Mouse (Mus musculus): ENCODE results near the gene Nav1.

Gene Nav1

DNA sequence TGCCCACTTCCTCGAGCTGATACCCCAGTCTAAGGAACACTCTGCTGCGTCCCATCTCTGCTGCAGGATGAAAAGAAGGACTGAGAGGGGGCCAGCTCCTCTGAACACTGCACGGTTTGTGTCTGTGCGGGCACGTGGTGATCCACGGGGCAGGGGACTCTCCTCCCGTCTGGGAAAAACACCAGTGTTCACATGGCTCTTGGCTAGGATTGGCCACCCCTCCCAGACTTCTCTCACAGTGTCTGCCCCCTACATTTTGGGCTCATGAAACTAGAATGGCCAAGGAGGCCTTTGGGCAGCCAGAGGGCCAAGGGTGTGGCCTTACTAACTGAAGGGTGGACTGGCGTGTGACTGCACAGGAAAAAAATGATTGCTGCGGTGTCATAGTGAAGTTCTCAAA, 125.4 kb downstream of the Nav1 start:
- no peak for DNase-seq

- no peak for DNase-seq
These were observed 126.3 kb downstream of the Nav1 start for GRCm38 (mm10) chr1:135480815-135481214.

DNA sequence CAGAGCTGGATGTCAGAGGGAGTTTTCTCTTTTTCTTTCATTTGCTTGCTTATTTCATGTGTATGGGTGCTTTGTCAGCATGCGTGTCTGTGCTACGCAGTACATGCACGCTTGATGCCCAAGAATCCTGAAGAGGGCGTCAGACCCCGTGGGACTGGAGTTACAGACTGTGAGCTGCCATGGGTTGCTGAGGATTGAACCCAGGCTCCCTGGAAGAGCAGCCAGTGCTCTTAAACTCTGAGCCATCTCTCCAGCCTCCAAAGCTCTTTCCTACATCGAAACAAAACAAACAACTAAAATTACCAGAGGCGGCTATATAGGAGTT, 131.6 kb downstream of the Nav1 start:
- no peak for DNase-seq

GRCm38 (mm10) chr1:135474861-135475570, 132.1 kb downstream of the Nav1 start:
- peak; percentile 32 for DNase-seq

DNA sequence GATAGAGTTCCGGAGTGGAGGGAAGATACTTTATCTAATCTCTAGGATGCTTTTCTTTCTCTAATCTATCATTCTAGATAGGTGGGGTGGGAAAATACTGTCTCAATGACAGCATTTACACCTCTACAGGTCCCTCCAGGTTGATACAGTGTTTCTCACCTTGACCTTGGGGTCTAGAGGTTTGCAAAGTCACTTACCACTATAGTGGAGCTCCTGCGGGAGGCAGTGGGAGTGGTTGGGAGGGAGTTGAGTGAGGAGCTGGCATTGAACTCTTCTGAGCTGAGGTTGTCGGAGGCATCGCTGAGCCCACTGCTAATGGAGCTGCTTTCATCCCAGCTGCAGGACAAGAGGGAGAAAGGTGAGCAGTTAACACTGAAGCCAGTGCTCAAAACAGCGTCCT, 134.6 kb downstream of the Nav1 start:
- no peak for DNase-seq

GRCm38 (mm10) chr1:135471742-135472141, 135.4 kb downstream of the Nav1 start:
- no peak for DNase-seq

DNA sequence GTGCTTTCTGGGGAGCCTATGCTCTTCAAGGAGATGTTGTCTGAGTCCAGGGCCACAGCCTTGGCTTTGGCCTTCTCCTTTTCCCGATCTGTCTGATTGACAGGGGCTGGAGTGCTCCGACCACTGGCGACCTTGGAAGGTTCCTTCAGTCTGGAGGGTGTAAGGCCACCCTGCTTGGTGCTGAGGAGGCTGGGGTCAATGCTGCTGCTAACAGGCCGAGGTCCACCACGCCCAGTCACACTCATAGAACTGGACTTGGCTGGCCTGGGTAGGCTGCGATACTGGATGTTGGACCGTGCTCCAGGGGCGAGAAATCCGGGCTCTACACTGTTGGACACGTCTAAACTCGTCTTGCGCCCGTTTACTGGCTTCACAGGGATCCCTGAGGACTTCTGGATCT, 136.5 kb downstream of the Nav1 start:
- no peak for DNase-seq

- no peak for DNase-seq
These were observed 139.6 kb downstream of the Nav1 start for GRCm38 (mm10) chr1:135467462-135467861.

DNA sequence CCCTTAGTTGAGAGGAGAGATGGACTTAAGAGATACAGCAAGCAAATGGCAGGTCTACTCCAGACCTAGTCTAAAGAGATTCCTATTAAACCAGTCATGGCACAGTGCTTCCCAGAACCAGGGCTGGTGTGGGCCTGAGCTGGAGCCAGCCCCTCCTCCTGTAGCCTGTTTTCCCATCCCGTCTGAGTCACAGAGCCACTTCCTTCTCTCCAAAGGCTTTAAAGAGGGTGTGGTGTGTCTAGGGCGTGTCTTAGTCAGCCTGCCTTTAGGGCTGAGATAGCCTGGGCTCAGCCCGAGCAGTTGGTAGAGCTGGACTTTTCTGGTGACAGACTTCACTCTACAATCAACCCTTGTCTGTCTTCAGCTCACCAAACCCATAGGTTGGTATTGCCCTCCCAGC, 140.2 kb downstream of the Nav1 start:
- DNase-seq: no peak

- no peak for DNase-seq
These were observed 141.4 kb downstream of the Nav1 start for GRCm38 (mm10) chr1:135465734-135466133.

DNA sequence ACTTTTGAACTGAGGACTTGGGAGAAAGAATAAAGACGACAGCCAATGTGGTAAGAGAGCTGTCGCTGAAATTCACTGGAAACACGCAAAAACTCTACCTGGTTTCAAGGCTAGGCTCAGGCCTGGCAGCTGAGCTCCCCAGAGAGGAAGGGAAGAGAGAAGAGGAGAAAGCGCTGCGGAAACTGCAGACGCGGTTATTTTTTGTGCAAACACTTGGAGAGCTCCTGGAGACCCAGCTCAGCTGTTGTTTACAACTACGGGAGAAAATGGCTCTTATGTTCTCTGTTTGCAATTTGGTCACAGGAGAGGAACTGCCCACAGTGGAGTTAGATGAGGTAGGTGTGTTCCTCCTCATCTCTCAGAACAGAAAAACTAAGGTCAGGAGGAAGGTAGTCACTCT, 144.4 kb downstream of the Nav1 start:
- no peak for DNase-seq

GRCm38 (mm10) chr1:135462304-135462703, 144.8 kb downstream of the Nav1 start:
- DNase-seq: peak; percentile 68

GRCm38 (mm10) chr1:135461097-135461730, 145.9 kb downstream of the Nav1 start:
- DNase-seq: peak; percentile 73

- DNase-seq: no peak
These were observed 146.6 kb downstream of the Nav1 start for GRCm38 (mm10) chr1:135460521-135460920.

DNA sequence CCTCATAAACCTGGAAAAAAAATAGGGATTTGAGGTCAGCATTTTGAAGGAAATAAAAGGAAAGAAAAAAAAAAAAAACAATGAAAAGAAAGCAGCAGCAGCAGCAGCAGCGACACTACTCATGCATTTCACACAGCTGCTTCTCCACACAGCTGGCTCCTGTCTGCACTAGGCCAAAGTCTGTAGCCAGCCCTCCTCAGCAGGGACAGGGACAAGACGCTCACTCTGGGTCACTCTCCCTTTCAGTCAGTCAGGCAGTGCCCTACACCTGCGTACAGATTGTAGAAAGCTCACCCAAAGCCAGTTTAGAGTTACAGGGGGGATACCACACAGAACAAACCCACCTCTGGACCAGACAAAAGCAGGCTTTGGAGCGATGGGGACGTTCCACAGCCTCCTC, 149.2 kb downstream of the Nav1 start:
- no peak for DNase-seq

DNA sequence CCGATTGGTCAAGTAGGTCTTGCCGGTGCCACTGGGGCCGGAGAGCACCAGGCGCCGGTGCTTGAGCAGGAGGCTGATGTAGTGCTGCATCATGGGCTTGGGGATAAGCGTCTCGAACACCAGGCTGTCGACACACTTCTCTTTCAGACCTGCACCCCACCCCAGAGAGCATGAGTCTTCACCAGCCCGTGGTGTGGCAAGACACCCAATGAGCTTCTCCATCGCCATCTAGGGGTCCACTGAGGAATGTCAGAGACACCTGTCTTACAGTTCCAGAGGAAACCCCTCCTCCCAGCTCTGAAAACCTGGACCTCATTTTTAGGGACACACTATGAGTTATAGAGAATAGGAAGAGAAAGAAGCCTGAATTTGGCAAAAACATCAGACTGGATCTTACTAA, 154.8 kb downstream of the Nav1 start:
- DNase-seq: peak; percentile 25

- no peak for DNase-seq
These were observed 155.7 kb downstream of the Nav1 start for GRCm38 (mm10) chr1:135451419-135451818.

- no peak for DNase-seq
These were observed 157.2 kb downstream of the Nav1 start for GRCm38 (mm10) chr1:135449876-135450275.

- DNase-seq: no peak
These were observed 158.2 kb downstream of the Nav1 start for GRCm38 (mm10) chr1:135448940-135449339.

DNA sequence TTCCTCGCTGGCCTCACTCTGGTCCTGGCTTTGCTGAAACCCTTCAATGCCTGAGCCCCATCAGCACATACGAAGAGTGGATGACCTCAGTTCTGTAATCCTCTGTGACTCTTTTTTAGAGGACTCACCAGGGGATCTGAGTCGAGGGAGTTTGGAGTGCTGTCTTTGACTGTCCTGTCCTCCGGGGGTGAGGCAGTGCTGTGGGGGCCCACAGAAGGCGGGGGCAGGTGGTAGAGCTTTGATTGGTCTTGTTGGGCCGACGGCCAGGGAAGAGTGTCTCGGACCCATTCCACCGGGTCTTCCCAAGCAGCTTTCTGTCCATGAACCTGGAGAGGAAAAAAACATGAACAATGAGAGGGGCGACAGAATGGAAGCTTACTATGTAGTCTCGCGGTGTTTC, 163.6 kb downstream of the Nav1 start:
- no peak for DNase-seq

- no peak for DNase-seq
These were observed 165.2 kb downstream of the Nav1 start for GRCm38 (mm10) chr1:135441861-135442260.

GRCm38 (mm10) chr1:135440986-135441385, 166.1 kb downstream of the Nav1 start:
- no peak for DNase-seq

DNA sequence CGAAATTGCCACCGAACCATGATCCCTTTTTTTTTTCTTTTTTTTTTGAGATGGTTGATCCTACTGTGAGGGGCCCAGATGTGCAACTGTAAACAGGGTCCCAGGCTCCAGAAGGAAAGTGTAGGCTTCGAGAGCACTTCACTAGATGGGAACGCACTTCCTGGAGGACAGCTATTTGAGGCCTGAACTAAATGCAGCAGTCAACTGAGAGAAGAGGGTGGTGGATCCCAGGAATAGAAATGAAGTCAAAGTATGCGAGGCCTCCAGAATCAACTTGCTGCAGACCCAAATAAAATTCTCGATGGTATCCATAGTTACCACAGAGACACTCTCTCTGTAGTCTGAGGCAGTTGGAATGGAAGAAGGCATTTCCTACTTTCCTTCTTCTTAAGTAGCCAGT, 168.3 kb downstream of the Nav1 start:
- DNase-seq: no peak

GRCm38 (mm10) chr1:135435823-135436222, 171.3 kb downstream of the Nav1 start:
- DNase-seq: no peak

DNA sequence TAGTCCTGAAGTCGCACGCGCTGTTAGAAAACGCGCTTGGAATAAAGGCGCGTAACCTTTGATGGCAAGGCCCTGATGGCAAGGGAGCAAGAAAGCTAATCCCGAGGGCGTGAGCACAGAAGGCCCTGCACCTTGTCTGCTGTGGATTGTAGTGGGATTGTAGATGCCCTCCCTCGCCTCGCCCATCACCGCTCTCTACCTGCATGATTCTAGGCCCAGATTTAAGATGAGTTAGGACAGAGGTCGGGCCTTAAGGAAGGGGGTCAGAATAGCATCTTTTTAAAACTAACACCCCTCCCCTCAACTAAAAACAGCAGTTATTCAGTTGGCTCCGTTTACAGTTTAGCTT, 176.5 kb downstream of the Nav1 start:
- DNase-seq: no peak

Measured in kidney, postnatal 14 days (tissue).